In genomic region chr9:58454886-58455285, GRCm38 (mm10) we compare ENCODE assay signal across 18 mouse cellular contexts. TPM values are rescaled to one million over a fixed set of nuclear protein-coding genes. Genes with fewer than 3 reads are reported as not detected.
DNase-seq lines count a peak whose midpoint lies in the region; ATAC-seq and TF ChIP-seq lines count a peak whose summit lies in the region.
"Had no signal": no experiment of that assay in that cellular context is flagged by ENCODE, and none has a peak within 500 bp of the region (broad histone marks: within the 10 kb centered on the region; RNA-seq: fewer than 3 reads in every experiment).

No protein-coding gene starts in this region.

- no peaks in the 10 kb centered on the region for H3K9me3 ChIP-seq in kidney, embryonic 14.5 days (ENCODE audit: control insufficient read depth, low read length)
- peaks cover 8% of the 10 kb centered on the region for H3K9me3 ChIP-seq in E14TG2a.4 (ENCODE audit: low read length)
- H3K9me3 ChIP-seq: limb, embryonic 13.5 days had no signal

- WGBS in kidney, embryonic 14.5 days, result 47% methylated on average over 3 of the region's 3 CpGs

- H3K27ac ChIP-seq in kidney, embryonic 14.5 days (ENCODE audit: low read depth, low read length), result no peak overlapping the region
- H3K27ac ChIP-seq: left cerebral cortex, adult 2 months had no signal

- peak; percentile 41 for DNase-seq in kidney, adult 18-20 months
- DNase-seq in WW6 (ENCODE audit: low read depth, low spot score), result peak; percentile 96
- DNase-seq in kidney, postnatal 14 days, result peak; percentile 60
- DNase-seq in urinary bladder, postnatal 4 days (ENCODE audit: low spot score in 2 of 2), result no peak
- DNase-seq: adrenal gland, adult 8-10 months; cerebellum, adult 8-10 months; embryo, embryonic 11 days; gastrocnemius, postnatal 25 days; lung, postnatal 14 days; right cerebral cortex, postnatal 4 days had no signal

- no peak overlapping the region for H3K9ac ChIP-seq in kidney, embryonic 14.5 days (ENCODE audit: low read depth, low read length)
- H3K9ac ChIP-seq: limb, embryonic 13.5 days had no signal

- H3K27me3 ChIP-seq in kidney, embryonic 14.5 days (ENCODE audit: control insufficient read depth, insufficient read depth, low read length), result no peaks in the 10 kb centered on the region
- H3K27me3 ChIP-seq in E14TG2a.4 (ENCODE audit: insufficient read depth, low read length), result no peaks in the 10 kb centered on the region
- H3K27me3 ChIP-seq: limb, embryonic 13.5 days had no signal

- H3K4me3 ChIP-seq in kidney, embryonic 14.5 days (ENCODE audit: low read length), result no peak overlapping the region
- H3K4me3 ChIP-seq in E14TG2a.4 (replicated peaks; ENCODE audit: low read length), result peak overlapping the region; percentile 88
- H3K4me3 ChIP-seq: left cerebral cortex, adult 2 months; limb, embryonic 13.5 days had no signal

- H3K36me3 ChIP-seq in kidney, embryonic 14.5 days (ENCODE audit: control insufficient read depth, insufficient read depth, low read length), result no peaks in the 10 kb centered on the region
- H3K36me3 ChIP-seq in E14TG2a.4 (ENCODE audit: insufficient read depth, low read length), result peaks cover 38% of the 10 kb centered on the region
- H3K36me3 ChIP-seq: limb, embryonic 13.5 days had no signal

- no peak overlapping the region for H3K4me2 ChIP-seq in kidney, embryonic 14.5 days (replicated peaks; ENCODE audit: low read depth, low read length)
- H3K4me2 ChIP-seq: heart, embryonic 11.5 days had no signal

- H3K4me1 ChIP-seq in kidney, embryonic 14.5 days (ENCODE audit: control insufficient read depth, insufficient read depth, low read length), result no peaks in the 10 kb centered on the region
- peaks cover 62% of the 10 kb centered on the region for H3K4me1 ChIP-seq in E14TG2a.4 (replicated peaks; ENCODE audit: low read depth, low read length)

- no peak for TF ChIP-seq CTCF in E14TG2a.4 (conservative IDR thresholded peaks at IDR 0.05; ENCODE audit: low read length)

- no peak for ATAC-seq in kidney, embryonic 14.5 days (ENCODE audit: low FRiP score, low TSS enrichment)
- ATAC-seq in megakaryocyte progenitor cell, adult 5-6 weeks (replicated peaks; ENCODE audit: poor library complexity), result no peak
- ATAC-seq: inflammation-experienced regulatory T-cells, adult 6 months had no signal

RNA-seq across cellular contexts. Expression of gene Insyn1, which starts 33.5 kb away (rescaled TPM):
- 3.0 and 4.0 TPM in 2 replicates for polyA plus RNA-seq in kidney, embryonic 14.5 days (2014; fragmentation: Nextera tagmentation; extraction: Ambion mirVana)
- not detected in 2 replicates for total RNA-seq in megakaryocyte progenitor cell, adult 5-6 weeks (2015)
- total RNA-seq in megakaryocyte progenitor cell, adult 5-6 weeks (2017), result not detected in 2 replicates
- polyA plus RNA-seq: inflammation-experienced regulatory T-cells, adult 6 months; liver, embryonic 16.5 days had no signal

Comparison
In these comparisons a context has a peak if more than half of its experiments do, and no peak if none do; other contexts are left out.
1. DNase-seq: peak in kidney, adult 18-20 months (single experiment), WW6 (single experiment) and kidney, postnatal 14 days (single experiment); none in urinary bladder, postnatal 4 days (0 of 2).